Mouse (Mus musculus) lung, postnatal 14 days (tissue): ENCODE data around the gene Cdkl5.

Experiments
- DNase-seq: peaks from one replicate; pipeline ENCODE4 v3.0.0; 2021

Cdkl5 gene

GRCm38 (mm10) chrX:160994543-160995121 is at the start of gene Cdkl5:
Gene Cdkl5 (minus strand): TSS chrX:160994704.
- DNase-seq, result peak; percentile 94

- peak; percentile 37 for DNase-seq
These were observed 38.8 kb upstream of the Cdkl5 start for GRCm38 (mm10) chrX:161033235-161033803.

GRCm38 (mm10) chrX:161032423-161032822 is 37.9 kb upstream of the Cdkl5 start:
- DNase-seq, result peak; percentile 1

- DNase-seq, result no peak
These were observed 35.7 kb upstream of the Cdkl5 start for GRCm38 (mm10) chrX:161030233-161030632.

- no peak for DNase-seq
These were observed 30.0 kb upstream of the Cdkl5 start for GRCm38 (mm10) chrX:161024475-161024874.

GRCm38 (mm10) chrX:161021548-161021947 is 27.0 kb upstream of the Cdkl5 start:
- DNase-seq, result no peak

GRCm38 (mm10) chrX:161018179-161018578 is 23.7 kb upstream of the Cdkl5 start:
- no peak for DNase-seq

GRCm38 (mm10) chrX:161006272-161006671 is 11.8 kb upstream of the Cdkl5 start:
- no peak for DNase-seq

- no peak for DNase-seq
These were observed 1.5 kb upstream of the Cdkl5 start for GRCm38 (mm10) chrX:160996051-160996450.

- peak; percentile 21 for DNase-seq
These were observed 695 bp upstream of the Cdkl5 start for GRCm38 (mm10) chrX:160995131-160995667.

- DNase-seq, result peak; percentile 3
These were observed 560 bp downstream of the Cdkl5 start for GRCm38 (mm10) chrX:160993749-160994539.

GRCm38 (mm10) chrX:160992703-160993102 is 1.8 kb downstream of the Cdkl5 start:
- DNase-seq, result no peak

GRCm38 (mm10) chrX:160990276-160990675 is 4.2 kb downstream of the Cdkl5 start:
- DNase-seq, result no peak

GRCm38 (mm10) chrX:160977919-160978318 is 16.6 kb downstream of the Cdkl5 start:
- no peak for DNase-seq

GRCm38 (mm10) chrX:160971991-160972545 is 22.4 kb downstream of the Cdkl5 start:
- DNase-seq, result no peak

- DNase-seq, result no peak
These were observed 35.8 kb downstream of the Cdkl5 start for GRCm38 (mm10) chrX:160958593-160959131.

- no peak for DNase-seq
These were observed 44.9 kb downstream of the Cdkl5 start for GRCm38 (mm10) chrX:160949583-160949982.

- no peak for DNase-seq
These were observed 49.8 kb downstream of the Cdkl5 start for GRCm38 (mm10) chrX:160944722-160945121.

GRCm38 (mm10) chrX:160935541-160935940 is 59.0 kb downstream of the Cdkl5 start:
- DNase-seq, result peak; percentile 25

- no peak for DNase-seq
These were observed 63.8 kb downstream of the Cdkl5 start for GRCm38 (mm10) chrX:160930656-160931055.

- DNase-seq, result no peak
These were observed 65.6 kb downstream of the Cdkl5 start for GRCm38 (mm10) chrX:160928870-160929269.

- DNase-seq, result no peak
These were observed 75.4 kb downstream of the Cdkl5 start for GRCm38 (mm10) chrX:160919022-160919637.

- no peak for DNase-seq
These were observed 87.6 kb downstream of the Cdkl5 start, which contains the start of gene Gja6 for GRCm38 (mm10) chrX:160906952-160907351. Gene Gja6 (minus strand): TSS chrX:160907052.
